Mouse (Mus musculus): ENCODE measurements around the gene Plch2. TPM values are rescaled to one million over a fixed set of nuclear protein-coding genes. Genes with fewer than 3 reads are reported as not detected.

The Plch2 gene
- polyA plus RNA-seq, 1 experiment from 2014 or later = 1.0 TPM

DNA sequence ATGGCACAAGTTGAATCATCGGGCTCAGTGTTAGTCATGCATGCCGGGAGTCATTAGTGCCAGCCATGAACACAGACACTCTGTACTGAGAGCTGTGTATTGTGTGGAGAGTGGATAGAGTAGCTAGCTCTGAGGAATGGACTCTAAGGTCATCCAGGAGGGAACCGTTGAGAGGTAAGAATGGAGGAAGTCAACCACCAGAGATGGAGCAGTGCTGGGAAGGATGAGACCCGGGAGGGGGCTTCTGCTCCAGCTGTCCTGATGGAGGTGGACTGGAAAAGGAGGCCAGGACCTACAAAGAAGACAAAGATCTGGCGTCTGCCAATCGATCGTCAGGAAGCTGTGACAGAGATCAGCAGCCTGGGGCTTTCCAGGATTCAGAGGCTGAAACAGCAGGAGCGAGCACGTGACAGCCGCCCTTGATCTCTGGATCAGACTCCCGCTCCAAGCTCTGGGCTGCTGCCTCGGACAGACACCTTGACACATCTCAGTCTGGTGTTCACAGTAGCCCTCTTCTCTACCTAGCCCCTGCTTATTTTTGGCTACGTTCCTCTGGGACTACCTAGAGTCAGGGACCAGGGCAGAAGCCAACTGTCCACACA is 123.2 kb downstream of the Plch2 start:
- 0 out of 2 replicates have a peak, but pooled peaks cover 2% of the 10 kb centered on the region for H3K27me3 ChIP-seq (ENCODE audit: control insufficient read depth, insufficient read depth, low read length)
- no peak overlapping the region for H3K4me3 ChIP-seq (ENCODE audit: low read length)
- no peak for ATAC-seq (replicated peaks; ENCODE audit: extremely low read depth, insufficient read depth, low FRiP score)
- 41% methylated on average over 13 of the region's 13 CpGs for WGBS
- no peaks in the 10 kb centered on the region for H3K9me3 ChIP-seq (replicated peaks; ENCODE audit: control insufficient read depth, low read length)
- H3K4me2 ChIP-seq (ENCODE audit: low read depth, low read length) = no peak overlapping the region
- H3K4me1 ChIP-seq (ENCODE audit: control insufficient read depth, insufficient read depth, low read length) = peaks cover 2% of the 10 kb centered on the region; the same call in 1 of the 2 replicates
- H3K27ac ChIP-seq (ENCODE audit: low read length) = no peak overlapping the region
- no peaks in the 10 kb centered on the region for H3K36me3 ChIP-seq (ENCODE audit: control insufficient read depth, insufficient read depth)
- no peak overlapping the region for H3K9ac ChIP-seq (ENCODE audit: low read length)

Other genes with a start within 250 kb of the Plch2 start
- 0.12 and 0.31 TPM in 2 replicates for gene Ttc34, start 219.3 kb downstream of the Plch2 start, polyA plus RNA-seq (2015; fragmentation: Nextera tagmentation; extraction: Ambion mirVana)
- gene Mmel1, start 187.2 kb downstream of the Plch2 start, polyA plus RNA-seq (2015; fragmentation: Nextera tagmentation; extraction: Ambion mirVana) = 0.24 and 0.42 TPM in 2 replicates
- 58.9 and 62.9 TPM in 2 replicates for gene Fam213b, start 157.6 kb downstream of the Plch2 start, polyA plus RNA-seq (2015; fragmentation: Nextera tagmentation; extraction: Ambion mirVana)
- 1.3 and 1.8 TPM in 2 replicates for gene Tnfrsf14, start 128.2 kb downstream of the Plch2 start, polyA plus RNA-seq (2015; fragmentation: Nextera tagmentation; extraction: Ambion mirVana)
- gene Hes5, start 95.9 kb downstream of the Plch2 start, polyA plus RNA-seq (2015; fragmentation: Nextera tagmentation; extraction: Ambion mirVana) = 0.29 and 0.34 TPM in 2 replicates
- gene Pank4, start 92.7 kb downstream of the Plch2 start, polyA plus RNA-seq (2015; fragmentation: Nextera tagmentation; extraction: Ambion mirVana) = 44.2 and 47.2 TPM in 2 replicates
- gene Pex10, start 10.2 kb upstream of the Plch2 start, polyA plus RNA-seq (2015; fragmentation: Nextera tagmentation; extraction: Ambion mirVana) = 17.3 and 18.0 TPM in 2 replicates
- gene Rer1, start 29.6 kb upstream of the Plch2 start, polyA plus RNA-seq (2015; fragmentation: Nextera tagmentation; extraction: Ambion mirVana) = 116 and 138 TPM in 2 replicates
- gene Morn1, start 29.8 kb upstream of the Plch2 start, polyA plus RNA-seq (2015; fragmentation: Nextera tagmentation; extraction: Ambion mirVana) = 1.8 and 3.0 TPM in 2 replicates
- gene Ski, start 165.8 kb upstream of the Plch2 start, polyA plus RNA-seq (2015; fragmentation: Nextera tagmentation; extraction: Ambion mirVana) = 12.1 and 12.3 TPM in 2 replicates
- gene Faap20, start 193.0 kb upstream of the Plch2 start, polyA plus RNA-seq (2015; fragmentation: Nextera tagmentation; extraction: Ambion mirVana) = 68.4 and 73.8 TPM in 2 replicates